Mouse (Mus musculus) midbrain, embryonic 16.5 days (tissue): ENCODE measurements around the gene Psme2. TPM values are rescaled to one million over a fixed set of nuclear protein-coding genes. Genes with fewer than 3 reads are reported as not detected.

Experiments used
- ATAC-seq: fragments of 200-750 bp; cut with Nextera tagmentation; 2 replicates; pipeline ENCODE4 v1.8.0; 2017; ENCODE audit warnings: moderate TSS enrichment
- H3K27ac ChIP-seq: fragments of 300-500 bp; sonication (generic); 2 replicates; pipeline ENCODE4 v1.5.1; 2014; ENCODE audit warnings: mild to moderate bottlenecking, low read length, mixed read lengths
- H3K27me3 ChIP-seq: fragments of 300-500 bp; sonication (generic); 2 replicates; pipeline ENCODE4 v1.6.1; 2014; ENCODE audit warnings: low read depth, low read length, mixed read lengths; ENCODE audit not compliant: control insufficient read depth, insufficient read depth
- H3K36me3 ChIP-seq: fragments of 300-500 bp; sonication (generic); 2 replicates; pipeline ENCODE4 v1.6.1; 2014; ENCODE audit warnings: mild to moderate bottlenecking, low read length, moderate library complexity, mixed read lengths; ENCODE audit not compliant: control insufficient read depth, insufficient read depth
- H3K4me1 ChIP-seq: fragments of 300-500 bp; sonication (generic); 2 replicates; pipeline ENCODE4 v1.6.1; 2014; ENCODE audit warnings: mild to moderate bottlenecking, low read length, mixed read lengths; ENCODE audit not compliant: control insufficient read depth, insufficient read depth
- H3K4me2 ChIP-seq: fragments of 300-500 bp; sonication (generic); 2 replicates; pipeline ENCODE4 v1.6.1; 2014; ENCODE audit warnings: mild to moderate bottlenecking, low read length, mixed read lengths
- H3K4me3 ChIP-seq: fragments of 300-500 bp; sonication (generic); 2 replicates; pipeline ENCODE4 v1.5.1; 2014; ENCODE audit warnings: low read depth, mild to moderate bottlenecking, low read length, moderate library complexity, mixed read lengths
- H3K9ac ChIP-seq: fragments of 300-500 bp; sonication (generic); 2 replicates; pipeline ENCODE4 v1.6.1; 2014; ENCODE audit warnings: low read depth, low read length, mixed read lengths
- H3K9me3 ChIP-seq: fragments of 300-500 bp; sonication (generic); replicated peaks from 2 replicates; pipeline ENCODE4 v1.6.1; 2014; ENCODE audit warnings: mild to moderate bottlenecking, low read length, mixed read lengths; ENCODE audit not compliant: control insufficient read depth, poor library complexity, severe bottlenecking
- WGBS: fragments of 180-500 bp; shearing (Covaris S2); extraction: QIAGEN DNeasy Blood & Tissue Kit; methylation state at CpG from one replicate; pipeline ENCODE4 v1.1.7; 2014; 5-methylcytosine and 5-hydroxymethylcytosine counted together
- polyA plus RNA-seq: library from polyadenylated mRNA; unstranded; fragments of >200 nt; fragmentation: Nextera tagmentation; extraction: Ambion mirVana; gene quantifications from 2 replicates; pipeline ENCODE4 v1.2.1, GENCODE M21; 2015

Psme2 gene
- polyA plus RNA-seq, result 174 and 183 TPM in 2 replicates

DNA sequence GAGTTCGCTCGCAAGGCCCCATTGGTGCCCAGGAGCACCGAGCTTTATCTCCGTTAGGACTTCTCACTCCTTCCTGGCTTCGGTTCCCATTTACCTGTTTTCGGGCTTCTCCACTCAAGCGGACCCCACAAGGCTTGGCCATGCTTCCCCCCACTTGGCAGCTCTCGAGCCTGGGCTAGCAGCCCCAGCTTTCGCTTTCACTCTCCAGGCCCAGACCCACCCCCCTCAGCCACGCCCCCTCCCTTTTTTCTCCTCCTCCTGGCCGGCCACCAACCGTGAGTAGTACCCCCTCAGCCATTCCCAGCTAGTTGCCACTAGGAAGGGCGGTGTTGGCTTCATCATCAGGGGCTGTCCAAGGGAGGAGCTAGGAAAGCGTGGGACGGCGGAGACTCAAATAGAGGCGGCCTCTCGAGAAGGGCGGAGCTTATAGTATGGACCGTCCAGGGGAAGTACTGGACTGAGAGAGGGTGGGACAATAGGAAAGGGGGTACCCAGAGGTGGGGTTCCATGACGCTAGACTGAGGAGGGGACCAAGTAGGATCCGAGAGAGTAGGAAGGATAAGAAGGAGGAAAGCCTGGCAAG is at the start of gene Psme2:
Gene Psme2 (minus strand): TSS at position 366 of the 583 bp plus-strand sequence.
- H3K27ac ChIP-seq, result peak within 1 kb of the TSS; percentile 91
- H3K9me3 ChIP-seq, result no peaks in the 10 kb centered on the region
- H3K9ac ChIP-seq, result peak within 1 kb of the TSS; percentile 86
- no peaks in the 10 kb centered on the region for H3K27me3 ChIP-seq
- peak within 1 kb of the TSS; percentile 91 for H3K4me3 ChIP-seq
- peak; percentile 95 for ATAC-seq
- H3K36me3 ChIP-seq, result peaks cover 13% of the 10 kb centered on the region
- 0% methylated on average over 22 of the region's 22 CpGs for WGBS
- H3K4me2 ChIP-seq, result peak within 1 kb of the TSS; percentile 95
- peaks cover 26% of the 10 kb centered on the region for H3K4me1 ChIP-seq

GRCm38 (mm10) chr14:55637795-55638194 is 46.9 kb upstream of the Psme2 start, which contains the start of gene Gm49378:
TSS of gene Gm49378 (minus strand) at chr14:55637895.
- H3K4me1 ChIP-seq, result peaks cover 19% of the 10 kb centered on the region
- H3K4me3 ChIP-seq, result no peak within 1 kb of the TSS
- no peak within 1 kb of the TSS for H3K27ac ChIP-seq
- no peaks in the 10 kb centered on the region for H3K27me3 ChIP-seq
- WGBS, result 96% methylated on average over 9 of the region's 9 CpGs
- no peaks in the 10 kb centered on the region for H3K9me3 ChIP-seq
- H3K36me3 ChIP-seq, result peaks cover 17% of the 10 kb centered on the region
- H3K4me2 ChIP-seq, result no peak within 1 kb of the TSS
- ATAC-seq, result no peak
- H3K9ac ChIP-seq, result no peak within 1 kb of the TSS

- peaks cover 25% of the 10 kb centered on the region for H3K36me3 ChIP-seq
- no peaks in the 10 kb centered on the region for H3K9me3 ChIP-seq
- no peaks in the 10 kb centered on the region for H3K27me3 ChIP-seq
- peak within 1 kb of the TSS; percentile 91 for H3K9ac ChIP-seq
- H3K4me1 ChIP-seq, result peaks cover 13% of the 10 kb centered on the region
- peak within 1 kb of the TSS; percentile 81 for H3K27ac ChIP-seq
- ATAC-seq, result peak; percentile 94
- 2% methylated on average over 31 of the region's 33 CpGs for WGBS
- peak within 1 kb of the TSS; percentile 97 for H3K4me2 ChIP-seq
- H3K4me3 ChIP-seq, result peak within 1 kb of the TSS; percentile 78
Measured at GRCm38 (mm10) chr14:55635523-55636007, 44.7 kb upstream of the Psme2 start, which contains the start of gene Ipo4. TSS of gene Ipo4 (minus strand) at chr14:55635957.

- peaks cover 13% of the 10 kb centered on the region for H3K4me1 ChIP-seq
- H3K9ac ChIP-seq, result peak overlapping the region; percentile 91
- ATAC-seq, result peak; percentile 27
- peak overlapping the region; percentile 81 for H3K27ac ChIP-seq
- H3K9me3 ChIP-seq, result no peaks in the 10 kb centered on the region
- no peaks in the 10 kb centered on the region for H3K27me3 ChIP-seq
- H3K4me2 ChIP-seq, result peak overlapping the region; percentile 97
- H3K4me3 ChIP-seq, result peak overlapping the region; percentile 78
- 3% methylated on average over 23 of the region's 23 CpGs for WGBS
- H3K36me3 ChIP-seq, result peaks cover 26% of the 10 kb centered on the region
Measured at GRCm38 (mm10) chr14:55634874-55635522, 44.1 kb upstream of the Psme2 start.

GRCm38 (mm10) chr14:55629312-55629711 is 38.4 kb upstream of the Psme2 start:
- Histone ChIP-seq H3K9ac (no peak overlapping the region), H3K4me2 (no peak overlapping the region), H3K36me3 (peaks cover 61% of the 10 kb centered on the region), H3K9me3 (no peaks in the 10 kb centered on the region), H3K27me3 (no peaks in the 10 kb centered on the region), H3K4me1 (0 out of 2 replicates have a peak, but pooled peaks cover 1% of the 10 kb centered on the region), H3K4me3 (no peak overlapping the region), H3K27ac (no peak overlapping the region)
- 47% methylated on average over 5 of the region's 5 CpGs for WGBS
- no peak for ATAC-seq

- no peak overlapping the region for H3K9ac ChIP-seq
- no peaks in the 10 kb centered on the region for H3K27me3 ChIP-seq
- H3K4me3 ChIP-seq, result no peak overlapping the region
- no peaks in the 10 kb centered on the region for H3K9me3 ChIP-seq
- peaks cover 59% of the 10 kb centered on the region for H3K36me3 ChIP-seq
- no peak for ATAC-seq
- no peak overlapping the region for H3K4me2 ChIP-seq
- WGBS, result 97% methylated on average over 26 of the region's 27 CpGs
- no peak overlapping the region for H3K27ac ChIP-seq
- H3K4me1 ChIP-seq, result no peaks in the 10 kb centered on the region
Measured at GRCm38 (mm10) chr14:55628077-55628827, 37.3 kb upstream of the Psme2 start.

DNA sequence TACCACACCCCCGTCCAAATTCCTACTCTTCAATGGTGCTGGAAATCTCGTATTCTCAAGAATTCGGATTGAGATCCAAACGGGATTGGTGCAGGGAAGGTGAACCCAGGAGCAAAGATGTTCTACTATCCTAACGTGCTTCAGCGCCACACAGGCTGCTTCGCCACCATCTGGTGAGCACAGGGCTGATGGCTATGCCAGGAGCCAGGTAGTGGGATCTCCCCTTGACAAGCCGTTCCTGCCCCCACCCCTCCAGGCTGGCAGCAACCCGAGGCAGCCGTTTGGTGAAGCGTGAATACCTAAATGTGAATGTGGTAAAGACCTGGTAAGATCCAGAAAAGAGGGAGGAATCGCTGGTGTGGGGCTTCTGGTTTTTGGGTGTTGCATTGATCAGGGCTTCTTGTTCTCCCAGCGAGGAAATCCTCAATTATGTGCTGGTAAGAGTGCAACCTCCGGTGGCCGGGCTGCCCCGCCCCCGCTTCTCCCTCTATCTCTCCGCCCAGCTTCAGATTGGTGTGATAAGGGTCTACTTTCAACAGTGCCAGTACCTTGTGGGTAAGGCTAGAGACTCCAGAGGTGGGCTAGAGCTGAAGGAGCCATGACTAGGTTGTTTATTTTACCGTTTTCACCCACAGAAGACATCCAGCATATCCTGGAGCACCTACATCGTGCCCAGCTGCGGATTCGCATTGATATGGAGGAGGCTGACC is 27.7 kb upstream of the Psme2 start:
- Histone ChIP-seq H3K9me3 (no peaks in the 10 kb centered on the region), H3K36me3 (0 out of 2 replicates have a peak, but pooled peaks cover 2% of the 10 kb centered on the region), H3K27ac (no peak overlapping the region), H3K4me2 (peak overlapping the region; percentile 26; the same call in 1 of the 2 replicates), H3K4me3 (peak overlapping the region; percentile 26), H3K4me1 (no peaks in the 10 kb centered on the region), H3K27me3 (no peaks in the 10 kb centered on the region), H3K9ac (no peak overlapping the region)
- 54% methylated on average over 22 of the region's 22 CpGs for WGBS
- no peak for ATAC-seq

- WGBS, result 29% methylated on average over 21 of the region's 21 CpGs
- Histone ChIP-seq H3K9ac (no peak within 1 kb of the TSS), H3K4me3 (peak within 1 kb of the TSS; percentile 26), H3K27ac (no peak within 1 kb of the TSS), H3K36me3 (no peaks in the 10 kb centered on the region), H3K4me2 (peak within 1 kb of the TSS; percentile 26; the same call in 1 of the 2 replicates), H3K27me3 (no peaks in the 10 kb centered on the region), H3K4me1 (no peaks in the 10 kb centered on the region), H3K9me3 (no peaks in the 10 kb centered on the region)
- ATAC-seq, result peak; percentile 79
Measured at GRCm38 (mm10) chr14:55617822-55618221, 26.9 kb upstream of the Psme2 start, which contains the start of gene Rec8. TSS of gene Rec8 (plus strand) at chr14:55618037.
